Mouse (Mus musculus): ENCODE measurements around the gene Mef2d. TPM values are rescaled to one million over a fixed set of nuclear protein-coding genes. Genes with fewer than 3 reads are reported as not detected.
A peak's percentile ranks its signal among the peaks of the same experiment; 100 is the strongest.

The Mef2d gene
- polyA plus RNA-seq, 1 experiment: 17.6 TPM

DNA sequence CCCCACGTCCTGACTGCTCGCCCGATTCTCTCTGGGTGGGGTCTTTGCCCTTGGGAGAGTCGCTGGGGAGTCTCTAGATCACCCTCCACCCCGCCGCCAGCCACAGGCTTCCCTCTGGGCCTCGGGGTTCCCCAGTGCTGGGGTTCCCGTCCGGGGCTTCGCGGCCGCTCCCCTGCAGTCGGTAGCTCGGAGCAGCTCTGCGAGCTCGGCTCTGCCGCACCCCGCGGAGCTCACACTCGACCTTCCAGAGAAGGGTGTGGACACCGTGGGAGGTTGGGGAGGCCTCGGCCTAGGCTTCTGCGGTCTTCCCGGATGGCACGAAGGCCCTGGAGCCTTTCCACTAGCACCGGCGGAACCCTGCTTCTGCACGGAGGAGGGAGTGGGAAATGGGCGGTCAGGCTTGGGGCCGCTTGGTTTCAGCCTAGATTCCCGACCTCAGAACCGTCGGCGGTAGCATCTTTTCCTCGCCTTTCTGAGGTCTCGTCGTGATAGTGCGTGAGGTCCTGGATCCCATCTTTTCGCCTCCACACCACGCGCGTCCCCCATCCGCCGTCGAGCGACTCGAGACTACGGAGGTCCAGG is 72.9 kb downstream of the Mef2d start:
- no peak overlapping the region for H3K27ac ChIP-seq (ENCODE audit: control insufficient read depth, insufficient read depth, low read depth, low read length)
- H3K27me3 ChIP-seq (ENCODE audit: control insufficient read depth, insufficient read depth, low read length): peaks cover 2% of the 10 kb centered on the region; the same call in 1 of the 2 replicates
- H3K4me3 ChIP-seq (ENCODE audit: control insufficient read depth, low read depth, low read length): peak overlapping the region; percentile 73
- H3K36me3 ChIP-seq (ENCODE audit: control insufficient read depth, insufficient read depth, low read length): no peaks in the 10 kb centered on the region
- no peak for TF ChIP-seq CTCF (IDR thresholded peaks at IDR 0.05; ENCODE audit: control insufficient read depth, insufficient read depth, insufficient replicate concordance, low read depth, low read length)
- TF ChIP-seq POLR2A (IDR thresholded peaks at IDR 0.05; ENCODE audit: control insufficient read depth, low read depth, low read length): no peak
- peaks cover 18% of the 10 kb centered on the region for H3K4me1 ChIP-seq (ENCODE audit: control insufficient read depth, insufficient read depth, low read length)

DNA sequence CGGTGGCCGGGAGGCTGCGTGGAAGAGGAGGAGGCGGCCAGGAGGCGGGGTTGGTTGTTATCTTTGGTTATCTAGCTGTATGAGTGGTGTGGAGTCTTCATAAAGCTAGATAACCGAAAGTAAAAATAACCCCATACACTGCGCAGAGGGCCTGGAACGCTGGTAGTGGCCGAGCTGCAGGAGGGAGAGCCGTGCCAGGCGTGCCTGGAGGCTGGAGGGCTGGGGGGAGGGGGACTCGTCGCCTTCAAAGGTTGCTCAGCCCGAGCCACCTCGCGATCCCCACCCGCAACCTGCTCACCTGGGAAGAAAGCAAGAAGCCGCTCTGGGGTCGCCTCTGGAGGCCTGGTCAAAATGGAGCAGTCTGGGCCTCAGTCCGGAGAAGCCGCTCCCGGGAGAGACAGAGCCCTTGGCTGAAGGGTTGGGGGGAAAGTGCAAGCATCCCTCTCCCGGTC is 73.4 kb downstream of the Mef2d start:
- Histone ChIP-seq H3K4me3 (ENCODE audit: control insufficient read depth, low read depth, low read length) (peak overlapping the region; percentile 73; the same call in 1 of the 2 replicates), H3K4me1 (ENCODE audit: control insufficient read depth, insufficient read depth, low read length) (peaks cover 18% of the 10 kb centered on the region), H3K36me3 (ENCODE audit: control insufficient read depth, insufficient read depth, low read length) (no peaks in the 10 kb centered on the region), H3K27ac (ENCODE audit: control insufficient read depth, insufficient read depth, low read depth, low read length) (no peak overlapping the region), H3K27me3 (ENCODE audit: control insufficient read depth, insufficient read depth, low read length) (peaks cover 2% of the 10 kb centered on the region; the same call in 1 of the 2 replicates)
- TF ChIP-seq CTCF (IDR thresholded peaks at IDR 0.05; ENCODE audit: control insufficient read depth, insufficient read depth, insufficient replicate concordance, low read depth, low read length) (no peak), POLR2A (IDR thresholded peaks at IDR 0.05; ENCODE audit: control insufficient read depth, low read depth, low read length) (no peak)

DNA sequence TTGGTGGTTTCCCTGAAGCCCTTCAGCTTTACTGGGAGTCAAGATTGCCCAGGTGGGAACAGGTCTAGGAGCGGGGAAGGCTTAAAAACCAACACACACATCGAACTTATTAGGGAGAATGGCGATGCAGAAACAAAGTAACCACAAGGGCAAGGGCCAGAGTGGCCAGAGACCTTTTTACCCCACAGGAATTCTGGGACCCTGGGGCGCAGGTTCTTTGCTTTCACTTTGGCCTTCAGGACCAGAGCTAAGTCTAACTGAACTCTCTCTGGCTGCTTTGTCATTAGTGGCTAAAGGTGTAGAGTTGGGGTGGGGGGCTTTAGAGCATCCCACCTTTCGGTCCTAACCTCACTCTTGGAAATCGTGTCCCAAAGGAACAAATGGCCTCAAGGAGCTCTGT is 73.9 kb downstream of the Mef2d start:
- peaks cover 2% of the 10 kb centered on the region; the same call in 1 of the 2 replicates for H3K27me3 ChIP-seq (ENCODE audit: control insufficient read depth, insufficient read depth, low read length)
- TF ChIP-seq CTCF (IDR thresholded peaks at IDR 0.05; ENCODE audit: control insufficient read depth, insufficient read depth, insufficient replicate concordance, low read depth, low read length) (no peak), POLR2A (IDR thresholded peaks at IDR 0.05; ENCODE audit: control insufficient read depth, low read depth, low read length) (no peak)
- peaks cover 18% of the 10 kb centered on the region for H3K4me1 ChIP-seq (ENCODE audit: control insufficient read depth, insufficient read depth, low read length)
- no peaks in the 10 kb centered on the region for H3K36me3 ChIP-seq (ENCODE audit: control insufficient read depth, insufficient read depth, low read length)
- no peak overlapping the region for H3K4me3 ChIP-seq (ENCODE audit: control insufficient read depth, low read depth, low read length)
- H3K27ac ChIP-seq (ENCODE audit: control insufficient read depth, insufficient read depth, low read depth, low read length): no peak overlapping the region

DNA sequence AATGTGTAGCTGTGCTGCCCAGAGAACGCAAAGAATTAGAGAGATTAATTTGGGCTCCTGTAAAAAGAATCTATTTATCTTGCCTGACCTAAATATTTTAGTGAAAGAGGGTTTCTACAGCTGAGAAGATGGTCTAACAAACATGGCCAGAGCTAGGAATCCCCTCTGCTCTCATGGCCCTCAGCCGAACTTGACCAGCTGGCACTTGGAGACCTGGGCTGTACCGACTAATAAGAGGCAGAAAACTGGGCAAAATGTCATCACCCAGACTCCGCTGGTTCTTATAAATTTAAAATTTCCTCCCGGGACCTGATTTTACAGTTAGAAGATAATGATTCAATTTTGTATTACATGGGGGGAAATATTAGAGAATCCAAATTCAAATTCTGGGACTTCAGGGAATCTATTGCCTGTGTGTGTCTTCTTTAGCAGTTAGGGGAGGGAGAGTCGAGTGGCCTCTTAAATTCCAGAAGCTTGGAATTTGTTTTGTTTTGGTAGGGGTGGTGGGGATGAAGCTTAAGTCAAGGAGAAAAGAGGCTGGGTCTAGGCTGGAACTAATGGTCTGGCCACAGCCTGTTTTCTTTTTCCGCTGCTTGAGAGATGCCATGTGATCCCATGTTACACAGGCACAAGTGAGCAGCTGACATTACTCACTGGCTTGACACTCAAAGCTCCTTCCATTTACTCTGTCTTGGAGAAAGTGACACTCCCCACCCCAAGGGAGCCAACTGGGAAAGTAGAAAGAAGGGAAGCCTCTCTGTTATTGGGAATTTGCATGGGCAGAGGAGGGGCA is 74.6 kb downstream of the Mef2d start:
- Histone ChIP-seq H3K4me3 (ENCODE audit: control insufficient read depth, low read depth, low read length) (no peak overlapping the region), H3K27me3 (ENCODE audit: control insufficient read depth, insufficient read depth, low read length) (peaks cover 2% of the 10 kb centered on the region; the same call in 1 of the 2 replicates), H3K4me1 (ENCODE audit: control insufficient read depth, insufficient read depth, low read length) (peaks cover 23% of the 10 kb centered on the region), H3K36me3 (ENCODE audit: control insufficient read depth, insufficient read depth, low read length) (no peaks in the 10 kb centered on the region), H3K27ac (ENCODE audit: control insufficient read depth, insufficient read depth, low read depth, low read length) (no peak overlapping the region)
- TF ChIP-seq CTCF (IDR thresholded peaks at IDR 0.05; ENCODE audit: control insufficient read depth, insufficient read depth, insufficient replicate concordance, low read depth, low read length) (no peak), POLR2A (IDR thresholded peaks at IDR 0.05; ENCODE audit: control insufficient read depth, low read depth, low read length) (no peak)

- peaks cover 2% of the 10 kb centered on the region; the same call in 1 of the 2 replicates for H3K27me3 ChIP-seq (ENCODE audit: control insufficient read depth, insufficient read depth, low read length)
- no peak for TF ChIP-seq CTCF (IDR thresholded peaks at IDR 0.05; ENCODE audit: control insufficient read depth, insufficient read depth, insufficient replicate concordance, low read depth, low read length)
- H3K36me3 ChIP-seq (ENCODE audit: control insufficient read depth, insufficient read depth, low read length): no peaks in the 10 kb centered on the region
- peaks cover 25% of the 10 kb centered on the region for H3K4me1 ChIP-seq (ENCODE audit: control insufficient read depth, insufficient read depth, low read length)
- H3K4me3 ChIP-seq (ENCODE audit: control insufficient read depth, low read depth, low read length): no peak overlapping the region
- H3K27ac ChIP-seq (ENCODE audit: control insufficient read depth, insufficient read depth, low read depth, low read length): no peak overlapping the region
These were observed 75.5 kb downstream of the Mef2d start for GRCm38 (mm10) chr3:88217679-88218078.

GRCm38 (mm10) chr3:88219940-88220339 is 77.8 kb downstream of the Mef2d start:
- Histone ChIP-seq H3K27ac (ENCODE audit: control insufficient read depth, insufficient read depth, low read depth, low read length) (no peak overlapping the region), H3K27me3 (ENCODE audit: control insufficient read depth, insufficient read depth, low read length) (peaks cover 2% of the 10 kb centered on the region; the same call in 1 of the 2 replicates), H3K4me1 (ENCODE audit: control insufficient read depth, insufficient read depth, low read length) (peaks cover 19% of the 10 kb centered on the region), H3K4me3 (ENCODE audit: control insufficient read depth, low read depth, low read length) (no peak overlapping the region), H3K36me3 (ENCODE audit: control insufficient read depth, insufficient read depth, low read length) (no peaks in the 10 kb centered on the region)
- TF ChIP-seq CTCF (IDR thresholded peaks at IDR 0.05; ENCODE audit: control insufficient read depth, insufficient read depth, insufficient replicate concordance, low read depth, low read length) (no peak), POLR2A (IDR thresholded peaks at IDR 0.05; ENCODE audit: control insufficient read depth, low read depth, low read length) (no peak)

GRCm38 (mm10) chr3:88220842-88221241 is 78.7 kb downstream of the Mef2d start:
- peaks cover 10% of the 10 kb centered on the region for H3K4me1 ChIP-seq (ENCODE audit: control insufficient read depth, insufficient read depth, low read length)
- H3K4me3 ChIP-seq (ENCODE audit: control insufficient read depth, low read depth, low read length): peak overlapping the region; percentile 0
- no peaks in the 10 kb centered on the region for H3K36me3 ChIP-seq (ENCODE audit: control insufficient read depth, insufficient read depth, low read length)
- TF ChIP-seq POLR2A (IDR thresholded peaks at IDR 0.05; ENCODE audit: control insufficient read depth, low read depth, low read length) (no peak), CTCF (IDR thresholded peaks at IDR 0.05; ENCODE audit: control insufficient read depth, insufficient read depth, insufficient replicate concordance, low read depth, low read length) (peak; percentile 40; the same call in 1 of the 2 replicates)
- H3K27ac ChIP-seq (ENCODE audit: control insufficient read depth, insufficient read depth, low read depth, low read length): no peak overlapping the region
- no peaks in the 10 kb centered on the region; the same call in 1 of the 2 replicates for H3K27me3 ChIP-seq (ENCODE audit: control insufficient read depth, insufficient read depth, low read length)

Other genes with a start within 250 kb of the Mef2d start
- gene Hdgf, start 236.1 kb upstream of the Mef2d start, polyA plus RNA-seq (2012; rRNA removed): 167 and 171 TPM in 2 replicates
- 79.1 and 96.3 TPM in 2 replicates for gene Mrpl24, start 222.9 kb upstream of the Mef2d start, polyA plus RNA-seq (2012; rRNA removed)
- gene Isg20l2, start 212.1 kb upstream of the Mef2d start, polyA plus RNA-seq (2012; rRNA removed): 59.9 and 60.6 TPM in 2 replicates
- gene Rrnad1, start 211.7 kb upstream of the Mef2d start, polyA plus RNA-seq (2012; rRNA removed): 22.2 and 24.4 TPM in 2 replicates
- 0.26 and 2.0 TPM in 2 replicates for gene Crabp2, start 193.7 kb upstream of the Mef2d start, polyA plus RNA-seq (2012; rRNA removed)
- gene Nes, start 171.3 kb upstream of the Mef2d start, polyA plus RNA-seq (2012; rRNA removed): 0.26 and 0.51 TPM in 2 replicates
- 0.13 and 0.23 TPM in 2 replicates for gene Bcan, start 142.1 kb upstream of the Mef2d start, polyA plus RNA-seq (2012; rRNA removed)
- 14.0 and 15.7 TPM in 2 replicates for gene Hapln2, start 114.8 kb upstream of the Mef2d start, polyA plus RNA-seq (2012; rRNA removed)
- gene Gpatch4, start 99.3 kb upstream of the Mef2d start, polyA plus RNA-seq (2012; rRNA removed): 6.7 and 6.9 TPM in 2 replicates
- gene Naxe, start 83.9 kb upstream of the Mef2d start, polyA plus RNA-seq (2012; rRNA removed): 61.7 and 61.8 TPM in 2 replicates
- gene Ttc24, start 64.1 kb upstream of the Mef2d start, polyA plus RNA-seq (2012; rRNA removed): 176 and 193 TPM in 2 replicates
- 3.8 and 4.9 TPM in 2 replicates for gene Iqgap3, start 60.4 kb upstream of the Mef2d start, polyA plus RNA-seq (2012; rRNA removed)
- gene Rhbg, start 112.3 kb downstream of the Mef2d start, polyA plus RNA-seq (2012; rRNA removed): 3.3 and 3.9 TPM in 2 replicates
- 2.2 and 2.8 TPM in 2 replicates for gene Gm38392, start 144.8 kb downstream of the Mef2d start, polyA plus RNA-seq (2012; rRNA removed)
- gene Tsacc, start 154.6 kb downstream of the Mef2d start, polyA plus RNA-seq (2012; rRNA removed): 654 and 688 TPM in 2 replicates
- gene Cct3, start 154.7 kb downstream of the Mef2d start, polyA plus RNA-seq (2012; rRNA removed): 342 and 349 TPM in 2 replicates
- gene Glmp, start 182.7 kb downstream of the Mef2d start, polyA plus RNA-seq (2012; rRNA removed): 21.7 and 22.5 TPM in 2 replicates
- 9.5 TPM in 2 replicates for gene Tmem79, start 193.8 kb downstream of the Mef2d start, polyA plus RNA-seq (2012; rRNA removed)
- 105 and 112 TPM in 2 replicates for gene Smg5, start 193.9 kb downstream of the Mef2d start, polyA plus RNA-seq (2012; rRNA removed)
- 6.2 and 6.4 TPM in 2 replicates for gene Paqr6, start 222.2 kb downstream of the Mef2d start, polyA plus RNA-seq (2012; rRNA removed)
- 1.7 TPM in 1 of 2 replicates, not detected in the other for gene Bglap3, start 230.4 kb downstream of the Mef2d start, polyA plus RNA-seq (2012; rRNA removed)
- 0.31 and 0.42 TPM in 2 replicates for gene Bglap2, start 236.3 kb downstream of the Mef2d start, polyA plus RNA-seq (2012; rRNA removed)
- gene Bglap, start 242.1 kb downstream of the Mef2d start, polyA plus RNA-seq (2012; rRNA removed): not detected in 2 replicates